Mouse (Mus musculus) thymus, adult 2 months (tissue): ENCODE measurements at regions not wholly inside any gene's neighbourhood (a gene's known extent, or its start where the extent isn't known, plus 50 kb on each side); places are given as distances from the start of the nearest gene placed in this dataset.

Source experiments
- CTCF ChIP-seq: fragments of 200-500 bp; IDR thresholded peaks from 2 replicates; pipeline ENCODE4 v1.5.1; 2012; ENCODE audit warnings: mild to moderate bottlenecking, control low read depth, low read length, moderate library complexity, borderline replicate concordance; ENCODE audit not compliant: control insufficient read depth, poor library complexity, insufficient read depth; ENCODE audit errors: extremely low read depth
- POLR2A ChIP-seq: fragments of 200-500 bp; IDR thresholded peaks from 2 replicates; pipeline ENCODE4 v1.6.1; 2012; ENCODE audit warnings: mild to moderate bottlenecking, low read length, control low read depth, moderate library complexity; ENCODE audit not compliant: control insufficient read depth, poor library complexity, insufficient read depth; ENCODE audit errors: extremely low read depth

DNA sequence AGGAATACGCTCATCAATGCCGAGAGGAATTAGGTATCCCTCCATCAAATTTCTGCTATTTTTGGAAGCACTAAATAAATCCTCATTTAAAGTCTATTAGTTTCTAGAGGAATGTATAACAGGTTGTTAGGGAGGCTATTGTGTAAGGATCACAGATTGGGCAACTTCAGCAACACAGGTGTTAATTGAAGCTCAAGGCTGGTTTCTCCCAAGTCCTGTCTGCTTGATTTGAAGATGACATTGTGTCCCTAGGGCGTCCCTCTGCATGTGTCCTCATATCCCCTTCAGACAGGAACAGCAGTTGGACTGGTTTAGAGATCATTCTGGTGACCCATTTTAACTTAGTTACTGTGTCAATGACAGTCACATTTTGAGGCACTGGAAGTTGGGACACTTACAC, 281.5 kb downstream of the Gm5447 start:
- TF ChIP-seq CTCF, result no peak
- TF ChIP-seq POLR2A, result no peak
